Mouse (Mus musculus) heart, embryonic 14.5 days (tissue): ENCODE results near the gene Hist2h2be. TPM values are rescaled to one million over a fixed set of nuclear protein-coding genes. Genes with fewer than 3 reads are reported as not detected.
"Not testable (repeated sequence)": the region's sequence is repeated elsewhere in the genome, so short reads cannot be mapped to it uniquely, and the experiment has no call there.

Source experiments
- ATAC-seq: fragments of 200-750 bp; cut with Nextera tagmentation; 2 replicates; pipeline ENCODE4 v1.8.0; 2017; ENCODE audit warnings: low read depth, moderate TSS enrichment; ENCODE audit not compliant: insufficient number of reproducible peaks, insufficient read depth, low FRiP score
- H3K27ac ChIP-seq, 2 experiments: fragments of 200-500 bp in 1 of 2; fragments of 300-500 bp in 1 of 2; sonication (generic) in 1 of 2; replicated peaks in 1 of 2; 2 replicates each; pipeline ENCODE4 v1.5.1; 2012 to 2014; ENCODE audit warnings: low read depth in 2 of 2, low read length in 2 of 2, control low read depth in 1 of 2, mild to moderate bottlenecking in 1 of 2, mixed read lengths in 1 of 2; ENCODE audit not compliant: control insufficient read depth in 1 of 2, insufficient read depth in 1 of 2
- H3K27me3 ChIP-seq: fragments of 300-500 bp; sonication (generic); 2 replicates; pipeline ENCODE4 v1.6.1; 2014; ENCODE audit warnings: mild to moderate bottlenecking, low read length, control low read depth; ENCODE audit not compliant: control insufficient read depth, insufficient read depth
- H3K36me3 ChIP-seq: fragments of 300-500 bp; sonication (generic); 2 replicates; pipeline ENCODE4 v1.6.1; 2014; ENCODE audit warnings: mild to moderate bottlenecking, control low read depth, low read length, mixed read lengths; ENCODE audit not compliant: control insufficient read depth, insufficient read depth
- H3K4me1 ChIP-seq, 2 experiments: fragments of 200-500 bp in 1 of 2; fragments of 300-500 bp in 1 of 2; sonication (generic) in 1 of 2; 2 replicates each; pipeline ENCODE4 v1.6.1; 2012 to 2014; ENCODE audit warnings: low read length in 2 of 2, control low read depth in 1 of 2, mixed read lengths in 1 of 2; ENCODE audit not compliant: control insufficient read depth in 2 of 2, insufficient read depth in 2 of 2
- H3K4me2 ChIP-seq: fragments of 300-500 bp; sonication (generic); 2 replicates; pipeline ENCODE4 v1.6.1; 2014; ENCODE audit warnings: mild to moderate bottlenecking, low read length
- H3K4me3 ChIP-seq, 2 experiments: fragments of 200-500 bp in 1 of 2; fragments of 300-500 bp in 1 of 2; sonication (generic) in 1 of 2; 2 replicates each; pipeline ENCODE4 v1.5.1; 2012 to 2014; ENCODE audit warnings: low read length in 2 of 2, mild to moderate bottlenecking in 2 of 2, control low read depth in 1 of 2, low read depth in 1 of 2, moderate library complexity in 1 of 2; ENCODE audit not compliant: control insufficient read depth in 1 of 2, insufficient read depth in 1 of 2
- H3K9ac ChIP-seq: fragments of 300-500 bp; sonication (generic); 2 replicates; pipeline ENCODE4 v1.6.1; 2014; ENCODE audit warnings: mild to moderate bottlenecking, low read length
- H3K9me3 ChIP-seq: fragments of 300-500 bp; sonication (generic); 2 replicates; pipeline ENCODE4 v1.6.1; 2016; ENCODE audit warnings: low read length, control low read depth; ENCODE audit not compliant: control insufficient read depth
- WGBS: fragments of 180-500 bp; shearing (Covaris S2); extraction: QIAGEN DNeasy Blood & Tissue Kit; methylation state at CpG from one replicate; pipeline ENCODE4 v1.1.7; 2014; 5-methylcytosine and 5-hydroxymethylcytosine counted together
- polyA plus RNA-seq: library from polyadenylated mRNA; unstranded; fragments of >200 nt; fragmentation: Nextera tagmentation; extraction: Ambion mirVana; gene quantifications from 2 replicates; pipeline ENCODE4 v1.2.1, GENCODE M21; 2014

Gene Hist2h2be
- polyA plus RNA-seq, 1 experiment from 2014 or later: 7.6 TPM

DNA sequence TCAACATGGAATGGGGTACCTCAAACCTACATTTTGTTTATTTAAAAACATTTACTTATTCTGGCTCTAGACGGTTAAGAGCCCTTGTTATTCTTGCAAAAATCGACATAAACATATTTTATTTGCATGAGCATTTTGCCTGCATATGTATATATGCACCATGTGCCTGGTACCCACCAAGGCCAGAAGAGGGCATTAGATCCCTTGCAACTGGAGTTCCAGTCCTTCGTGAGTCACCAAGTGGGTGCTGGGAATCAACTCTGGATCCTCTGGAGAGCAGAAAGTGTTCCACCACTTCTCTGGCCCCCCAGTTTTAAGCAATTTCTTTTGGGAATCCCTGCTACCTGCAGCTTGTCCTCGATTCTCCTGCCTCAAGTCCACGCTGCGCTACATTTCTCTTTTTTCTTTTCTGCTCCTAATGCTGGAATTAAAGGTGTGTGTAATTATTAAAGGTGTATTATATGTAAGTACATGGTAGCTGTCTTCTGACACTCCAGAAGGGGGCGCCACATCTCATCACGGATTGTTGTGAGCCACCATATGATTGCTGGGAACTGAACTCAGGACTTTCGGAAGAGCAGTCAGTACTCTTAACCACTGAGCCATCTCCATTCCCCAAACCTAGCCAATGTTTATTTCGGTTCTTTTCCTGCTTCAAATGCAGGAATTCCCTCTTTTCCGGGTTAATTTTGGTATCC lies 25.2 kb upstream of the Hist2h2be start:
- ATAC-seq: no peak
- peaks cover 40% of the 10 kb centered on the region for H3K36me3 ChIP-seq
- H3K9ac ChIP-seq: no peak overlapping the region
- no peaks in the 10 kb centered on the region for H3K27me3 ChIP-seq
- WGBS: 90% methylated on average over 11 of the region's 11 CpGs
- no peak overlapping the region for H3K27ac ChIP-seq
- no peak overlapping the region for H3K4me2 ChIP-seq
- peaks cover 7 to 11% of the 10 kb centered on the region in 2 experiments for H3K4me1 ChIP-seq
- no peak overlapping the region for H3K4me3 ChIP-seq
- H3K9me3 ChIP-seq: no peaks in the 10 kb centered on the region

DNA sequence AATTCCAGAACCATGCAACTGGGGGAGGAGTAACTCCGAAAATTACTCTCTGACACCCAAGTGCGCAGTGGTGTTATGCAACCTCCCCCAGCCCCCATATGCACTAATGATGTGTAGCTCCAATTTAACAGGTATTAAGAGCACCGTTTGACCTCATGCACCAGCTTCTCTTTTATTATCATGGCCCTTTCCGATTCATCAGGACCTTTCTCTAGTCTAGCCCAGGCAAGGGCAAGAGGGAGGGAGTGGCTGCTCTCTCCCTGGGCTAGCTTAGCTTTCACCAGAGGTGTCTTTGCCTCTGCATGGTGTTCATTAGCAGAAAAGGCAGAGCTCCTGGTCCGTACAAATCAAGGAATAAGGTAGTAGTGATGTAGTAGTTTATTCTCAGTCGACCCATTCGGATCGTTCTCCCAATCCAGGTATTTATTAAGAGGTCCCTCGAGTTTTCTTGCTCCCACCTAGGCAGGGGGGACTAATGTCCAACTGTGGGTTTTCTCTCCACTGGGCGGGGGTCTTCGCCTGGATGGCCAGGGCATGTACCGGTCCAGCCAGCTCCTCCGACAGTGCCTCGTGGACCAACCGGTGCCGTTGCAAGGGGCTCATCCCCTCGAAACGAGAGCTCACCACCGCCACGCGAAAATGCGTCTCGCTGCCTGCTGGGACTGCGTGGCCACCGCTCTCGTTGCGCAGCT lies 24.3 kb upstream of the Hist2h2be start:
- 20% methylated on average over 27 of the region's 27 CpGs for WGBS
- no peak for ATAC-seq

DNA sequence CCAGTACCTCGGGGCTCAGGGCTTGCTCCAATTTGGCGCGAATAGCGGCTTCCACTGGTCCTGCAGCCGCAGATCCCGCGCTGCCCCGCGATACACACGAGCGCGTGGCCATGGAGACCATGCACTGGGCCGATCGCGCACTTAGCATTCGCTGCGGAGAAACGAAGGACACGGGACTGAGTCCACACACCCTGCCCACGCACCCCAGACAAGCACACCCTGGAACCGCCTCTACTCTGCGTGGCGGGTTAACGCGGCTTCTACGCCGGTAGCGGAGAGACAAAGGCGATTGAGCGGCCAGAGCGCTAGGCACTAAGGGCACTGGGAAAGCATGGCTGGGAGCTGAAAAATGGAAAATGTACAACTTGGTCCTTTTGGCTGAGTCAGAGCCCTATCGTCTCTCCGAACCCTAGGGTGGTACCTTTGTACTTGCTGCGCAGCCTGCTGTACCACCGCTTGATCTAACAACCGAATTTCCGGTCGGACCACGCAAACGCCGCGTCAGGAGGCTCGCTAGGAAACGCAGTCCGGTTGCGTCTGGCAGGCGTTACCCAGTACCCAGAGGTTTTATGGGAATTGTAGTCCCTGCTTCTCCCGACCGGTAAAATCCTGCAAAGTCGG lies 23.7 kb upstream of the Hist2h2be start:
- Histone ChIP-seq H3K27me3 (no peaks in the 10 kb centered on the region), H3K4me3 (peak overlapping the region; percentile 56 to 61), H3K4me2 (peak overlapping the region; percentile 83), H3K36me3 (peaks cover 25% of the 10 kb centered on the region), H3K4me1 (peaks cover 7 to 11% of the 10 kb centered on the region in 2 experiments), H3K9ac (peak overlapping the region; percentile 80), H3K9me3 (no peaks in the 10 kb centered on the region), H3K27ac (peak overlapping the region; percentile 76 to 90)
- under 1% methylated on average over 50 of the region's 50 CpGs for WGBS
- ATAC-seq: peak; percentile 89

More for the DNA sequence above, 24.3 kb upstream of the Hist2h2be start:
- H3K27ac ChIP-seq: peak overlapping the region; percentile 76 to 90; a peak in 3 of 4 replicates
- H3K36me3 ChIP-seq: peaks cover 32% of the 10 kb centered on the region
- no peaks in the 10 kb centered on the region for H3K9me3 ChIP-seq
- peak overlapping the region; percentile 80 for H3K9ac ChIP-seq
- peaks cover 7 to 11% of the 10 kb centered on the region in 2 experiments for H3K4me1 ChIP-seq
- H3K4me3 ChIP-seq: peak overlapping the region; percentile 56 to 61
- H3K27me3 ChIP-seq: no peaks in the 10 kb centered on the region
- H3K4me2 ChIP-seq: peak overlapping the region; percentile 83

DNA sequence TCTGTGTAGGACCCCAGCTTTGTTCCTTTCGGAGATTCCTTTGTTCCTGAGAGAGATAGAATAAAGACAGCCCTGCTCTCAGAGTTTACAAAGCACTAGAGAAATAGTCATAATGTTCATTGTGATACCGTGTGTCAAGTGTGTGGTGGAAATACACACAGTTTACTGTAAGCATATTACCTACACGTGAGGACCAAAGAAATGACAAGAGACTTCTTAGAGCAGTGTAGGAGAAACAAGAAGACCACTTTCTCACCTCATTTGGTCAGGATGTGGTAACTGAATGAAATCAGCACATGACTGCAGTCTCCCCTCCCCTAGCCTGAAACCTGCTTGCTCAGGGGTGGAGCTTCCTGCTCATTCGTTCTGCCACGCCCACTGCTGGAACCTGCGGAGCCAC lies 22.7 kb upstream of the Hist2h2be start:
- Histone ChIP-seq H3K4me1 (peaks cover 7 to 11% of the 10 kb centered on the region in 2 experiments), H3K4me3 (peak overlapping the region; percentile 6 to 56; a peak in 2 of 4 replicates), H3K27ac (no peak overlapping the region), H3K36me3 (peaks cover 16% of the 10 kb centered on the region), H3K27me3 (no peaks in the 10 kb centered on the region), H3K9ac (peak overlapping the region; percentile 35), H3K9me3 (no peaks in the 10 kb centered on the region), H3K4me2 (peak overlapping the region; percentile 83)
- 2% methylated on average over 6 of the region's 6 CpGs for WGBS
- no peak for ATAC-seq

DNA sequence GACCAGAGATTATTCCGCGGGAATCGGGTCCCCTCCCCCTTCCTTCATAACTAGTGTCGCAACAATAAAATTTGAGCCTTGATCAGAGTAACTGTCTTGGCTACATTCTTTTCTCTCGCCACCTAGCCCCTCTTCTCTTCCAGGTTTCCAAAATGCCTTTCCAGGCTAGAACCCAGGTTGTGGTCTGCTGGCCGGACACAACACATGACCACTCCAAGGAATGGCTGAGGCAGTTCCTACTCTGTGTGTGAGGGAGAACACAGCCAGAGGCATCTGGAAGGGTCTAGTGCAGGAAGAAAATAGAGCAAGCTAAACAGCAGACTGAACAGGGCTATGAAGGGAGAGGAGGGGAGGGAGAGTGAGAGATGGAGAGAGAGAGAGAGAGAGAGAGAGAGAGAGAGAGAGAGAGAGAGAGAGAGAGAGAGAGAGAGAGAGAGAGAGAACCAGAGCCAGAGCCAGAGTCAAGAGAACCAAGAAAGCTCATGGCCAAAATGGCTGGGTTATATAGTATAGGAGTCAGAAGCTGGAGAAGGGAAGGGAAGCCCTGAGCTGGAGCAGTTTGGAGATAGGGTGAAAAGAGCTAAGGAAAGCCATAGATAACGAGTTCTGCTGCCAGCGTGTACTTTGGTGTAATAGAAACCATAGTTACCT lies 22.2 kb upstream of the Hist2h2be start:
- H3K4me3 ChIP-seq, ATAC-seq, H3K27me3 ChIP-seq, H3K27ac ChIP-seq, H3K9me3 ChIP-seq, H3K9ac ChIP-seq: not testable (repeated sequence)
- Histone ChIP-seq H3K4me1 (peaks cover 7 to 11% of the 10 kb centered on the region in 2 experiments), H3K36me3 (peaks cover 10% of the 10 kb centered on the region), H3K4me2 (peak overlapping the region; percentile 83; the same call in 1 of the 2 replicates)
- 24% methylated on average over 6 of the region's 8 CpGs for WGBS

DNA sequence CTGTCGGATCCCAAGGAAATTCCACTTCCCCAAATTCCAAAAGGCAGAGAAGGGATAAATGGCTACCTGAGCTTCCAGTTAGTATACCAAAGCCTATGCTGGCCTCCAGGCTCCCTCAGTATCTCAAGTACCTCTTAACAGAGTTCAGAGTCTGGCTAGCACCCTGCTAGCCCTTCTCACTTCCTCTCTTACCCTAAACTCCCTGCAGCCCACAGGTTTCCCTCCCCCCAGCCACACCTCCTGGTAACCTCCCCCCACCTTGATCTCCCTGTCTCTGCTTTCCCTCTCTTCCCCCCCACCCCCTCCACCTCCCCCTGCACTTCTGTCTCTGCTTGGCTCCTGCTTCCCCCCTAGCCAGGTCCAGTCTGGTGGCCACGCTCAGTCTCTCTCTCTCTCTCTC lies 21.2 kb upstream of the Hist2h2be start:
- Histone ChIP-seq H3K9me3 (no peaks in the 10 kb centered on the region), H3K27ac (no peak overlapping the region), H3K4me1 (peaks cover 7 to 11% of the 10 kb centered on the region in 2 experiments), H3K4me3 (no peak overlapping the region), H3K27me3 (no peaks in the 10 kb centered on the region), H3K36me3 (peaks cover under 1% of the 10 kb centered on the region; the same call in 1 of the 2 replicates), H3K4me2 (no peak overlapping the region), H3K9ac (no peak overlapping the region)
- 22% methylated on average over 2 of the region's 2 CpGs for WGBS
- no peak for ATAC-seq

DNA sequence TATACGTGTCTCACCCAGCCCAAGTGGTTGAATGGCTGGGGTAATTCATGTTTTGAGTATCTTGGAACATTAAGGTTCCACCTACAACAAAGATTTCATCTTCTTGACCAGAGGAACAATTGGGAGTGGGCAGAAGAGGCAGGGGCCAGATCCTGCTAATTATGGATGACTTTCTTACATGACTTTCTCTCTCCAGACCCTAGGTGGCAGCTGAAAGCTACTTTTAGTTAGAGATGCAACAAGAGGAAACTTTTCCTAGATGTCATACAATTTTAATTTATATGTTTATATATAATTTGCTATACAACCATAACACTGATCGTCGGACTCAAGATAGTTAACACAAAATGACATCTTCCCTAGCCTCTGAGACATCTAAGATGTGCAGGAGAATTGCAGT lies 13.1 kb upstream of the Hist2h2be start:
- Histone ChIP-seq H3K4me1 (peaks cover 0 to 3% of the 10 kb centered on the region in 2 experiments; a peak in 1 of 4 replicates), H3K4me2 (no peak overlapping the region), H3K9ac (no peak overlapping the region), H3K27ac (no peak overlapping the region), H3K27me3 (no peaks in the 10 kb centered on the region), H3K36me3 (no peaks in the 10 kb centered on the region), H3K9me3 (no peaks in the 10 kb centered on the region), H3K4me3 (no peak overlapping the region)
- WGBS: 81% methylated on average over 3 of the region's 3 CpGs
- no peak for ATAC-seq
